Mouse (Mus musculus): Measurements from ENCODE around the gene Prkce. TPM values are rescaled to one million over a fixed set of nuclear protein-coding genes. Genes with fewer than 3 reads are reported as not detected.

Prkce gene
- polyA plus RNA-seq, 1 experiment from 2014 or later: 5.5 TPM

DNA sequence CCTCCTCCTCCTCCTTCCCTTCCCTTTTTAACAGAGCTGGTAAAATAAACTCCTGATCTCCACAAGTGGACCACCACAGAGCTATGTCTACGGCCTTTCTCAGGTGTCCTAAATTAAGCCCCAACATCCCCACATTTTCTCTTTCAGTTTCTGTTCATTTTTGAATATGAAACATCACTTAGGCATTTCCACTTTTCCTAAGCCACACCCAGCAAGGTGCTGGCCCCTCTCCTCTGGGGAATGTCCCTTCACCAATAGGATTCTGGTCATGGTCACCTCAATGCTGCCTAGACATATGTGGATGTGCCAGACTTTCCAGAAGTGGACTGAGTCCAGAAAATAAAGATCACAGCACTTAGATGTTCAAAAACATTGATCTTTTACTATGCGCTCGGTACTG lies 193.3 kb downstream of the Prkce start:
- ATAC-seq (ENCODE audit: low FRiP score, low TSS enrichment): no peak
- H3K4me1 ChIP-seq (ENCODE audit: insufficient read depth, low read length): peaks cover 22% of the 10 kb centered on the region
- no peak overlapping the region for H3K27ac ChIP-seq (ENCODE audit: low read length)
- no peak overlapping the region for H3K4me3 ChIP-seq (ENCODE audit: low read length)
- H3K4me2 ChIP-seq (replicated peaks; ENCODE audit: low read depth, low read length): no peak overlapping the region
- no peaks in the 10 kb centered on the region for H3K27me3 ChIP-seq (ENCODE audit: insufficient read depth, low read length)
- no peaks in the 10 kb centered on the region for H3K36me3 ChIP-seq (ENCODE audit: insufficient read depth, low read length)
- WGBS: 95% methylated on average over 3 of the region's 3 CpGs
- H3K9ac ChIP-seq (replicated peaks; ENCODE audit: low read length): no peak overlapping the region
- no peaks in the 10 kb centered on the region for H3K9me3 ChIP-seq (ENCODE audit: low read length)

DNA sequence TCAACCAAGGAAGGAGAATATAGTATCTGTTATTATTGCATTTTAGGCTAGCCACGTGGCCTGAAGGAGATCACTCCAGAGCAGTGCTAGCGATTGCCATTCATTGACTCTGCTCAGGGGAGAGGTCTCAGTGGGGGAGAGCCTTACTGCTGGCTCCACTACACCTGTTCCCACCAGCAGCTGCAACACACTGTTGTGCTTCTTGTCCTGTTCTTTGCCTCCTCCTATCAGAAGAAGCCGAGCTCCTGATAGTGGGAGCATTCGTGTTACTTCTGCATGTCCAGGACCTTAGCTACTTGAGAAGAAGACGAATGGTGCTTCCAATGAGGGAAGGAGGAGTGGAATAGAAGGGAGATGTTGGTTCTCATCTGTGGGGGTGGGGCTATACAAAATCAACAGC lies 195.8 kb downstream of the Prkce start:
- ATAC-seq (ENCODE audit: low FRiP score, low TSS enrichment): no peak
- Histone ChIP-seq H3K9ac (replicated peaks; ENCODE audit: low read length) (no peak overlapping the region), H3K36me3 (ENCODE audit: insufficient read depth, low read length) (no peaks in the 10 kb centered on the region), H3K4me2 (replicated peaks; ENCODE audit: low read depth, low read length) (no peak overlapping the region), H3K4me3 (ENCODE audit: low read length) (no peak overlapping the region), H3K4me1 (ENCODE audit: insufficient read depth, low read length) (peaks cover 30% of the 10 kb centered on the region), H3K9me3 (ENCODE audit: low read length) (no peaks in the 10 kb centered on the region), H3K27ac (ENCODE audit: low read length) (no peak overlapping the region), H3K27me3 (ENCODE audit: insufficient read depth, low read length) (no peaks in the 10 kb centered on the region)
- WGBS: 57% methylated on average over 5 of the region's 5 CpGs

DNA sequence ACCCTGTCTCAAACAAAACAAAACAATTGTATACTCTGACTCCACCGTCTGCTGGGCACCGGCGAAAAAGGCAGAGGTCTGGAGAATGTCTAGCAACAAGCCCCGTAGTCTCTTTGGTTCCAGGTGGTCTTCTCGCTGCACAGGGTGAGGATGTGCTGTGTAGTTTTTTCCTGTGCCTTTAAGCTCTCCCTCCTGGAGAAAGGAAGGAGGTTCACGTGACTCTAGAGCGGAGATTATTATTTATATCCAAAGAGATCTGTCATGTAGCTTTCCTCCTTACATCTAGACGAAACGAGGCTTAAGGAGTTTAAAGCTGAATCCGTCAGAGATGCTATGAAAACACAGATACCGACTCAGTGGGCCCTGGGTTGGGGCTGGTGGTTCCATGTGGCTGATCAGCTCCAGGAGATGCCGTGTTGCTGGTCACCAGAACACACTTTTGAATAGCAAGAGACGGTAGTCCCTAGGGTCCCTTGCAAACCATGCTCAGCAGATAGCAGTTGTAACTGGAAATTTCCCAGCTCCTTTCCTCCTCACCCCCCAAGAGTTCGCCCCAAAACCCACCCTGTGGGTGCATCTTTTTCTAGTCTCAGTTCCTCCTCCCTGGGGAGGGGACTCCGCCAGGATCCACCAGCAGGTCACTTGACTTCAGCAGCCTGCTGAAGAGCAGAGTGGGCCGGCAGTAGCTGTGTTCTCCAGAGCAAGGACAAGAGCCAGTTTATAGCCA lies 196.9 kb downstream of the Prkce start:
- Histone ChIP-seq H3K9ac (replicated peaks; ENCODE audit: low read length) (0 out of 2 replicates have a peak overlapping the region, but pooled peaks have one; percentile 10), H3K27me3 (ENCODE audit: insufficient read depth, low read length) (no peaks in the 10 kb centered on the region), H3K27ac (ENCODE audit: low read length) (0 out of 2 replicates have a peak overlapping the region, but pooled peaks have one; percentile 45), H3K4me3 (ENCODE audit: low read length) (no peak overlapping the region), H3K9me3 (ENCODE audit: low read length) (no peaks in the 10 kb centered on the region), H3K4me1 (ENCODE audit: insufficient read depth, low read length) (peaks cover 28% of the 10 kb centered on the region), H3K36me3 (ENCODE audit: insufficient read depth, low read length) (no peaks in the 10 kb centered on the region), H3K4me2 (replicated peaks; ENCODE audit: low read depth, low read length) (peak overlapping the region; percentile 22; the same call in 1 of the 2 replicates)
- ATAC-seq (ENCODE audit: low FRiP score, low TSS enrichment): 0 out of 2 replicates have a peak, but pooled peaks have one; percentile 23
- 38% methylated on average over 16 of the region's 16 CpGs for WGBS

GRCm38 (mm10) chr17:86366919-86367318 lies 199.3 kb downstream of the Prkce start:
- Histone ChIP-seq H3K27me3 (ENCODE audit: insufficient read depth, low read length) (no peaks in the 10 kb centered on the region), H3K27ac (ENCODE audit: low read length) (no peak overlapping the region), H3K36me3 (ENCODE audit: insufficient read depth, low read length) (no peaks in the 10 kb centered on the region), H3K9ac (replicated peaks; ENCODE audit: low read length) (no peak overlapping the region), H3K4me1 (ENCODE audit: insufficient read depth, low read length) (peaks cover 38% of the 10 kb centered on the region), H3K4me3 (ENCODE audit: low read length) (no peak overlapping the region), H3K9me3 (ENCODE audit: low read length) (no peaks in the 10 kb centered on the region), H3K4me2 (replicated peaks; ENCODE audit: low read depth, low read length) (no peak overlapping the region)
- ATAC-seq (ENCODE audit: low FRiP score, low TSS enrichment): no peak
- WGBS: 80% methylated on average over 10 of the region's 10 CpGs

GRCm38 (mm10) chr17:86367676-86368075 lies 200.1 kb downstream of the Prkce start:
- H3K9me3 ChIP-seq (ENCODE audit: low read length): no peaks in the 10 kb centered on the region
- peaks cover 38% of the 10 kb centered on the region for H3K4me1 ChIP-seq (ENCODE audit: insufficient read depth, low read length)
- H3K36me3 ChIP-seq (ENCODE audit: insufficient read depth, low read length): no peaks in the 10 kb centered on the region
- H3K9ac ChIP-seq (replicated peaks; ENCODE audit: low read length): no peak overlapping the region
- H3K27me3 ChIP-seq (ENCODE audit: insufficient read depth, low read length): no peaks in the 10 kb centered on the region
- ATAC-seq (ENCODE audit: low FRiP score, low TSS enrichment): no peak
- no peak overlapping the region for H3K4me3 ChIP-seq (ENCODE audit: low read length)
- H3K27ac ChIP-seq (ENCODE audit: low read length): no peak overlapping the region
- H3K4me2 ChIP-seq (replicated peaks; ENCODE audit: low read depth, low read length): no peak overlapping the region
- WGBS: 9% methylated on average over 7 of the region's 7 CpGs

GRCm38 (mm10) chr17:86370106-86370742 lies 202.6 kb downstream of the Prkce start:
- Histone ChIP-seq H3K36me3 (ENCODE audit: insufficient read depth, low read length) (no peaks in the 10 kb centered on the region), H3K4me1 (ENCODE audit: insufficient read depth, low read length) (peaks cover 28% of the 10 kb centered on the region), H3K4me3 (ENCODE audit: low read length) (no peak overlapping the region), H3K27ac (ENCODE audit: low read length) (no peak overlapping the region), H3K9ac (replicated peaks; ENCODE audit: low read length) (no peak overlapping the region), H3K4me2 (replicated peaks; ENCODE audit: low read depth, low read length) (no peak overlapping the region), H3K27me3 (ENCODE audit: insufficient read depth, low read length) (no peaks in the 10 kb centered on the region), H3K9me3 (ENCODE audit: low read length) (no peaks in the 10 kb centered on the region)
- no peak for ATAC-seq (ENCODE audit: low FRiP score, low TSS enrichment)
- 72% methylated on average over 8 of the region's 8 CpGs for WGBS

GRCm38 (mm10) chr17:86371101-86371561 lies 203.5 kb downstream of the Prkce start:
- Histone ChIP-seq H3K9me3 (ENCODE audit: low read length) (no peaks in the 10 kb centered on the region), H3K9ac (replicated peaks; ENCODE audit: low read length) (no peak overlapping the region), H3K27me3 (ENCODE audit: insufficient read depth, low read length) (no peaks in the 10 kb centered on the region), H3K27ac (ENCODE audit: low read length) (no peak overlapping the region), H3K4me2 (replicated peaks; ENCODE audit: low read depth, low read length) (no peak overlapping the region), H3K36me3 (ENCODE audit: insufficient read depth, low read length) (no peaks in the 10 kb centered on the region), H3K4me1 (ENCODE audit: insufficient read depth, low read length) (peaks cover 31% of the 10 kb centered on the region), H3K4me3 (ENCODE audit: low read length) (no peak overlapping the region)
- 43% methylated on average over 4 of the region's 4 CpGs for WGBS
- no peak for ATAC-seq (ENCODE audit: low FRiP score, low TSS enrichment)

GRCm38 (mm10) chr17:86376389-86376788 lies 208.8 kb downstream of the Prkce start:
- H3K36me3 ChIP-seq (ENCODE audit: insufficient read depth, low read length): no peaks in the 10 kb centered on the region
- no peak overlapping the region for H3K9ac ChIP-seq (replicated peaks; ENCODE audit: low read length)
- no peak overlapping the region for H3K27ac ChIP-seq (ENCODE audit: low read length)
- H3K4me3 ChIP-seq (ENCODE audit: low read length): no peak overlapping the region
- H3K27me3 ChIP-seq (ENCODE audit: insufficient read depth, low read length): no peaks in the 10 kb centered on the region
- no peak overlapping the region for H3K4me2 ChIP-seq (replicated peaks; ENCODE audit: low read depth, low read length)
- no peaks in the 10 kb centered on the region for H3K9me3 ChIP-seq (ENCODE audit: low read length)
- 65% methylated on average over 6 of the region's 6 CpGs for WGBS
- ATAC-seq (ENCODE audit: low FRiP score, low TSS enrichment): no peak
- H3K4me1 ChIP-seq (ENCODE audit: insufficient read depth, low read length): peaks cover 42% of the 10 kb centered on the region

- H3K9ac ChIP-seq (replicated peaks; ENCODE audit: low read length): no peak overlapping the region
- H3K4me1 ChIP-seq (ENCODE audit: insufficient read depth, low read length): peaks cover 49% of the 10 kb centered on the region
- no peak for ATAC-seq (ENCODE audit: low FRiP score, low TSS enrichment)
- H3K36me3 ChIP-seq (ENCODE audit: insufficient read depth, low read length): no peaks in the 10 kb centered on the region
- H3K27ac ChIP-seq (ENCODE audit: low read length): no peak overlapping the region
- WGBS: 78% methylated on average over 9 of the region's 9 CpGs
- no peak overlapping the region for H3K4me2 ChIP-seq (replicated peaks; ENCODE audit: low read depth, low read length)
- H3K27me3 ChIP-seq (ENCODE audit: insufficient read depth, low read length): no peaks in the 10 kb centered on the region
- no peak overlapping the region for H3K4me3 ChIP-seq (ENCODE audit: low read length)
- no peaks in the 10 kb centered on the region for H3K9me3 ChIP-seq (ENCODE audit: low read length)
Measured at GRCm38 (mm10) chr17:86377863-86378262, 210.3 kb downstream of the Prkce start.

DNA sequence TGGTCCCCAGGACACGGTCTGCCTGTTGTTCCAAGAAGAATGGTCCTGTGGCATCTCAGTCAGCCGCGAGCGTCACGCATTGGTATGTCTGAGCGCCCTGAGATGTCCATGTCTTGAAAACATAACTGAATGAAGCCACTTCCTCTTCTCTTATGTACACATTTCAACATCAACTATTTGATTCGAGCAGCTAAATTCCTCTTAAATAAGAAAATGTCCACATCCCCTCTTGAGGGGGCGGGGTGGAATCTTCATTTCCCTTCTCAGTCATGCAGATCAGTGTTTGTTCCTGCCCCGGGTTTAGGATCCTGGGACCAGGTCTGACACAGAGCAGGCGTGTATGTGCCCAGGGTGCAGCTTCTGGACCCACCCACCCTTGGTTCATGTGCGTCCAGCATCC lies 211.0 kb downstream of the Prkce start:
- no peak overlapping the region for H3K9ac ChIP-seq (replicated peaks; ENCODE audit: low read length)
- peaks cover 53% of the 10 kb centered on the region for H3K4me1 ChIP-seq (ENCODE audit: insufficient read depth, low read length)
- H3K9me3 ChIP-seq (ENCODE audit: low read length): no peaks in the 10 kb centered on the region
- H3K4me3 ChIP-seq (ENCODE audit: low read length): no peak overlapping the region
- ATAC-seq (ENCODE audit: low FRiP score, low TSS enrichment): no peak
- no peak overlapping the region for H3K4me2 ChIP-seq (replicated peaks; ENCODE audit: low read depth, low read length)
- no peaks in the 10 kb centered on the region for H3K36me3 ChIP-seq (ENCODE audit: insufficient read depth, low read length)
- H3K27me3 ChIP-seq (ENCODE audit: insufficient read depth, low read length): no peaks in the 10 kb centered on the region
- H3K27ac ChIP-seq (ENCODE audit: low read length): peak overlapping the region; percentile 29; the same call in 1 of the 2 replicates
- WGBS: 60% methylated on average over 11 of the region's 11 CpGs
